Mouse (Mus musculus): ENCODE measurements around the gene Ccl5.
"Not testable (repeated sequence)": the region's sequence is repeated elsewhere in the genome, so short reads cannot be mapped to it uniquely, and the experiment has no call there.

Ccl5 gene

DNA sequence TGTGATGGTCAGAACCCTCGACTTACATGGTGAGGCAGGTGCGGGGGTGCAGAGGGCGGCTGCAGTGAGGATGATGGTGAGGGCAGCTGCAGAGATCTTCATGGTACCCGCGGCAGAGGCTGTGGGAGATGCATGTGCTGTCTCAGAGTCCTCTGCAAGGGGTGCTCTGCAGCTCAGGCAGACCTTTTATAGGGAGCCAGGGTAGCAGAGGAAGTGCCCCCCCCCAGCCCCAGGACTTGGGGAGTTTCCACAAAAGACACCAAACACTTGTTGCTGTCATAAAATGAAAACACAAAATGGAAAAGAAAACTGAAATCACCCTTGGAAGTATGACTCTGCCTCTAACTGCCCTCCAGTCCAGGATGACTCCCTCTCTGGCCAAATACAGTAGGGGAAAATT, at the start of gene Ccl5:
TSS of gene Ccl5 (minus strand) at position 159 of the 400 bp plus-strand sequence.
- DNase-seq (ENCODE audit: low spot score in 2 of 2): no peak

- no peak for DNase-seq (ENCODE audit: low spot score in 2 of 2)
Measured at GRCm38 (mm10) chr11:83578999-83579398, 48.7 kb upstream of the Ccl5 start.

- no peak for DNase-seq (ENCODE audit: low spot score in 2 of 2)
Measured at GRCm38 (mm10) chr11:83578186-83578760, 48.0 kb upstream of the Ccl5 start, which contains the start of gene Ccl9. Gene Ccl9 (minus strand): TSS chr11:83578636.

- no peak for DNase-seq (ENCODE audit: low spot score in 2 of 2)
Measured at GRCm38 (mm10) chr11:83576927-83577555, 46.7 kb upstream of the Ccl5 start.

DNA sequence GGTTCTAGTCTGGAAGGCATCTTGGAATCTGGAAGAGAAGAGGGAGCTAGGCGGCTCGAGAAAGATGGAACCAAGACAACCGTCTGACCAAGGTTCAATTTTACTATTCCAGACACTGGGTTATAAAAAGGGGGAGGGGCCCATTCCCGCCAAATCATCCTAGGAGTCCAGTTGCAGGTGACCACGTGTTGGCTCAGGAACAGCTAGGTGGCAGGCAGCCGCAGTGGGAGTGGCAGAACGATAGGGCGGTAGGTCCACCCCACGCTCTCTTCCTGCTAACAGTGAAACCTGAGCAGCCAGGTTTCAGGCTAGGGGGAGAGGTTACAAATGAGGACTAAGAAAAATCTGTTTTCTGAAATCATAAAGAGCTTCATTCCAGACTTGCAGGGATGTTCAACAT, 42.5 kb upstream of the Ccl5 start:
- DNase-seq (ENCODE audit: low spot score in 2 of 2): no peak

DNA sequence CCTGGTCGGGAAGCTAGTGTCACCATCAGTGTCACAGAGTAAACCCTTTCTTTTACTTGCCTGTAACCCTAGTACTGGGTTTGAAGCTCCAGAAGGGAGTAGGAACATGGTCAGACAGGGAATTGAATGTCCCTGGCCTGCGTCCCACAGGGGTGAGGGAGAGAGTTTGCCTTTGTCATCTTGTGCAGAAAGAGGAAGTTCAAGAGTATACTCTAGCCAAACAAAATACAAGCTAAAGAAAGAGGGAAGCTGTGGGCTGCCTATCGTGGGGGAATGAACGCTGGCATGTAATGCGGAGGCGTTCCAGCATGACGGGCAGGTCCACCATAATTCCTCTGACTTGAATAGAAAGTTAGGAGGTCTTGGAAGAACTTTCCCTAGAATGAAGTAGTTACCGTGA, 41.9 kb upstream of the Ccl5 start:
- DNase-seq (ENCODE audit: low spot score in 2 of 2): peak in 1 of 2 experiments; percentile 15

DNA sequence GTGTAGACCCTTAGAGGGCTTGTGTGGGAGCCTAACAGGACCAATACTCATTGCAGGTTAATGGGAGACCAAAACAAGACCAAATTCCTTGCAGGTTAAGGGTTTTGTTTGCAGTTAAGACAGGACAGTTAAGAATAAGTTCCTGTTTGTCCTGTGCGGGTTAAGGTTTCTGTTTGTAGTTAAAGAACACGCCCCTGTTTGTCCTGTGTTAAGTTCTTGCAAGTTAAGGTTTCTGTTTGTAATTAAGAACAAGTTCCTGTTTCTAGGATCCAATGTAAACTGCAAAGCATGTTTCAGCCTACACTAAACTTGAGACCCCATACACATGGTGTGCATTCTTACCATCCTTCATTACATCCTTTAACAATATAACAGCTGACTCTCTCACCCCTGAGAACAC, 39.9 kb upstream of the Ccl5 start:
- DNase-seq (ENCODE audit: low spot score in 2 of 2): no peak

GRCm38 (mm10) chr11:83569249-83569648, 38.9 kb upstream of the Ccl5 start:
- DNase-seq (ENCODE audit: low spot score in 2 of 2): no peak

DNA sequence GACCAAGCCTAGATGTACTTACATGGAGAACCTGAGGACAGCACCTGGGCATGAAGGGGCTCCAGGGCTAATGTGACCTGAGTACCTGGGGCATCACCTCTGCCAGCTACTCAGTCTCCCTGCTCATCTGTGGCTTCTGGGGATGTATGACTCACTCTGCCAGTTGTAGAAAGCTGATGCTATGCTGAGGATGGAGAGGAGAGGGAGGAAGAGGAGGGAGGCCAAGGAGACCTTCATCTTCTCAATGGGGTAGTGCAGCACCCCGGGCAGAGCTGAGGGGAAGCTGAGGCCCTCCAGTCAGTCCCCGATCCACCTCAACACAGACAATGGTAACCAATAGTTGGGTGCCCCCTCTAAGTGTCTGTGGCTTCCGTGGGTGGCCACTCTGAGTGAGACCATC, 38.5 kb upstream of the Ccl5 start:
- no peak for DNase-seq (ENCODE audit: low spot score in 2 of 2)

DNA sequence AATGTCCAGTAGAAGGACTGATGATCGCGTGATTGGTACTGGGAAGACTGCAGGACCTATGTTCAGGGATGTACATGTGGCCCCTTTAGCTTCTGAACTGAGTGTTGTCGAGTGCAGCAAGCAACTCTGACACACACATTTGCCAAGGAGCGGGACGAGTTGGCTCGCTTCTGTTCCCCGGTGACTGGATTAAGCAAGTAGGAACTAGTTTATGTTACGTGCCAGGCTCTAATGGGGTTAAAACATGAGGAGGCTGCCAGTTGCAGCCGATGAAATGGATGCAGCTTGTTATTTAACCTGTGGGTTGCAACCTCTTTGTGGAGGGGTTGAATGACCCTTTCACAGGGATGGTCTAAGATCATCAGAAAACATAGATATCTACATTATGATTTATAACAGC, 37.7 kb upstream of the Ccl5 start:
- DNase-seq (ENCODE audit: low spot score in 2 of 2): peak in 1 of 2 experiments; percentile 15

DNA sequence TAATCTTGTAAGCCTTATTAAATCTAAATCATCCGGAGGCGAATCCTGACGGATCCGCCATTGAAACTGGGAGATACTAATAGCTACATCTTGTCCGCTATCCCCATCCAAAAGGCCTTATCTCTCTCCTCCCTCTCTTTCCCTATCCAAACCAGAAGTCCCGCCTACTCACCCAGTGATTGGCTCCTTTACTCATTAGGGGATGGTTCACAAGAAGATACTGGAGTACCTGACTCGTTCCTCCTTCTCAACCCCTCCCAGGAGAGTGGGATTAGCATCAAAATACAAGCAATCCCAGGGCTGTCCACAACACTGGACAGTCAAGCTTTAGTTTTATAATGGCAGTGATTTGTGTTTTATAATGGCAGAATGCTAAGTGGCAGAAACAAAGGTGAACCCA, 37.0 kb upstream of the Ccl5 start:
- DNase-seq (ENCODE audit: low spot score in 2 of 2): no peak

DNA sequence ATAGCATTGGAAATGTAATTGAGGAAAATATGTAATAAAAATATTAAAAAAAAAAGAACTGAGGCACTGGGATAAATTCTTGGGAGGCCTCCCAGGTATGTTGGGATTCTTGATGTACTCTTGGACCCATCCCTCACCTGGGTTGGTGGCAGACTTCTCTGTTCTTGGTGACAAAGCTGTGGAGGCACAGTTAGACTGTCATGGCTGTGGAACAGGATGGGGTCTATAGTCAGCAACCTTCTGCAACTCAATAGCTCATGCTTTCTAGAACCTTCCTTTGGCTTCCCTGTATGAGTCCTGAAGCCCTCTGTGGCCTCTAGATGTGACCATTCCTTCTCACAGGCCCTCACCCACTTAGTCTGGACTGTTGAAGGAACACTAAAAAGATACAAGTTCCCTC, 36.3 kb upstream of the Ccl5 start:
- no peak for DNase-seq (ENCODE audit: low spot score in 2 of 2)

DNA sequence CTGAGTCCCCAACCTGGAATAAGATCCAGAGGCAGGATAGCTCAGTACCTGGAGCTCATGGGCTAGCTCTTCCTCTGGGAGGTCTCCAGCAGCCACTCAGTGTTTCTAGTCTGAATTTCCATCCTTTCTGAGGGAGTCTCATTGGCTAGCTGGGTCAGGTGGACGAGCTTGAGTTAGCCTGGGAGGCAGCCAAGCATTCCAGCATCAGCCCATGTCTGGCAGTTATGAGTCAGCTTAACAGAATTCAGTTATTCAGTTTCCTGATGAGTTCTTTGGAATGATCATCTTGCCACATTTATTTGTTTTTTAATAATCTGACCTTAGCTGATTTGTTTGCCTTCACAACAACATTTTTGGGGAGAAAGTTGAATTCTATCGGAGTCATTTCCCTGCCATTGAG, 33.4 kb upstream of the Ccl5 start:
- peak in 1 of 2 experiments; percentile 17 for DNase-seq (ENCODE audit: low spot score in 2 of 2)

- no peak for DNase-seq (ENCODE audit: low spot score in 2 of 2)
Measured at GRCm38 (mm10) chr11:83562311-83562887, 32.1 kb upstream of the Ccl5 start.

DNA sequence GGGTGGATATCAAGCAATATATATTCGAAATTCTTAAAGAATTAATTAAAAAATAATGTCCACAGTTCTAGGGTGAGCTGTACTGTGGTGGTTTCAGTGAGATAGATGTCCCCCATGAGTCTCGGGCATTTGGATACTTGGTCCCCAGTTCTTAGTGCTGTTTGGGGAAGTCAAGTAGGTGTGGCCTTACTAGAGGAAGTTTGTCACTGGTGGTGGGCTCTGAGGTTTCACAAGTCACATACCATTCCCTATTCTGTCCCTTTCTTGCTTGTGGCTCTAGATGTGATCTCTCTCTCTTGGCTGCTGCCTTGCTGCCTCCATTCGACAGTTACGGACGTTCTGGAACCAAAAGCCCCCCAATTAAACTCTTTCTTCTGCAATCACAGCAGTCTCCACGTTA, 30.1 kb upstream of the Ccl5 start:
- no peak for DNase-seq (ENCODE audit: low spot score in 2 of 2)

DNA sequence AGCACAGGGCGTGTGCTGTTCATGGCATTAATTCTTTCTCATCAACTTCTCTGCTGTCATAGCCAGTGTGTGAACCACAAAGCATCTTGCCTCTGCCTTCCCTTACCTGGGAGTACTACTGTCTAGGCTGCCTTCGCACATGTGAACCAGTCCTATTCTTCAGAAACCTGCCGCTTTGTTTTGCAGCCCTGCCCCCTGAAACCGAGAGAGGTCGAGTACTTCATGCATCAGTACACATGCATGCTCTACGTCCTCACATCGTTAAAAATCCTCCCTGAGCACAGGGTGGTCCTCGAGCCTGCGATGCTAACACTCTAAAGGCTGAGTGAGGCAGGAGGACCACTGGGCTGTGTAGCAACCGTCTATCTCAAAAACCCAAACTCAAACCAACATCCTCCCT, 26.8 kb upstream of the Ccl5 start:
- no peak for DNase-seq (ENCODE audit: low spot score in 2 of 2)

DNA sequence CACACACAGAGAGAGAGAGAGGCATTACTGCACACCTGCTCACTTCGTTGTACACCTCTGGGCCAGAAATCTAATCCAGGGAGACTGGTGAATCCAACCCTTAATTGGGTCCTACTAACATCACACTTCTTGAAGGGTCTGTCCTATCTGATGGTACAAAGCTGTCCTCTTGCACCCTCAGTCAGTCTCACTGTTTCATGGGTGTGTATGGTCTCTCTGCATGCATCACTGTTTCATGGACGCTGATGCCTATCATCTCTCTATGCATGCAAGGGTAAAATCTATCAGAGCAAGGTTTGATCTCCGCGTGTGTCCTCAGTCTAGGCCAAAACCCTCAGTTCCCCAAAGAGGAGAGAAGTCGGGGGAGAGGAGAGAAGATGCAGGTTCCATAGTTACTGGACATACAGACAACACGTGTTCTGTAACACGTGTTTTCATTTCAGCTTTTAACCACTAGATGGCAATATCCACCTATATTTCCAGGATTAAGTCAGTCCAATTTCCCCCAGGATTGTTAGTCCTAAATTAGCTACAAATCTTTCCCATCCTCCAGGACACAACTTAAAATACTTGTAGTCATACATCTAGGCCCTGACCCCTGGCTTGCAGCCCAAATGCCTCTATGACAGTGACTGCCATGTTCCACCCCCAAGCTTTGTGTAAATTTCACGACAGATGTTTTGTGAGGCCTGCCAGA, 25.9 kb upstream of the Ccl5 start:
- no peak for DNase-seq (ENCODE audit: low spot score in 2 of 2)

DNA sequence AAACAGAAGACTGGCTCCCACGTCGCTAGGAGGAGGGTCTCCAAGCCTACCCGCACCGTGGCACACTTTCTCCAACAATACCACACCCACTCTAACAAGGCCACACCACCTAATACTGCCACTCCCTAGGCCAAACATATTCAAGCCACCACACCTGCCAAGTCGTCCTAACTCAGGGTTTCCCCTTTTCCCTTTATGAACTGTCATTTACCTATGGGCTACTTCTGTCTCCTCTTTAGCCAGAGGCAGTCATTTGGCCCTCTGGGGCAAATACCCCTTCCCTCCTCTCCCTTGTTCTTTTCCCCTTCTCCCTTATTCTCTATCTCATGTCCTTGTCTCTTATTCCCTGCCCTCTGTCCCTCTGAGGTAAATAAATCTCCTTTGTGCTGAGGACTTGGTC, 21.4 kb upstream of the Ccl5 start:
- DNase-seq (ENCODE audit: low spot score in 2 of 2): no peak

DNA sequence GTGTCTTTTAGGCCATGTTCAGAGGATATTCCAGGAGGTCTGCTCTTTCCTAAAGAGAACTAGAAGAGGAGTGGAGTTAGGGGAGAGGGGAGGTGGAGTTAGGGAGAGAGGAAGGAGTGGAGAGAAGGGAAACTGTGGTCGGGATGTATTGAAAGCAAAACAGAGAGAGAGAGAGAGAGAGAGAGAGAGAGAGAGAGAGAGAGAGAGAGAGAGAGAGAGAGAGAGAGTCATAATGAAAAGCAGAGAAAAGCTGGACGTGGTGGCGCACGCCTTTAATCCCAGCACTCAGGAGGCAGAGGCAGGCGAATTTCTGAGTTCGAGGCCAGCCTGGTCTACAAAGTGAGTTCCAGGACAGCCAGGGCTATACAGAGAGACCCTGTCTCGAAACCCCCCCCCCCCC, 20.7 kb upstream of the Ccl5 start:
- DNase-seq (ENCODE audit: low spot score in 2 of 2): not testable (repeated sequence)

DNA sequence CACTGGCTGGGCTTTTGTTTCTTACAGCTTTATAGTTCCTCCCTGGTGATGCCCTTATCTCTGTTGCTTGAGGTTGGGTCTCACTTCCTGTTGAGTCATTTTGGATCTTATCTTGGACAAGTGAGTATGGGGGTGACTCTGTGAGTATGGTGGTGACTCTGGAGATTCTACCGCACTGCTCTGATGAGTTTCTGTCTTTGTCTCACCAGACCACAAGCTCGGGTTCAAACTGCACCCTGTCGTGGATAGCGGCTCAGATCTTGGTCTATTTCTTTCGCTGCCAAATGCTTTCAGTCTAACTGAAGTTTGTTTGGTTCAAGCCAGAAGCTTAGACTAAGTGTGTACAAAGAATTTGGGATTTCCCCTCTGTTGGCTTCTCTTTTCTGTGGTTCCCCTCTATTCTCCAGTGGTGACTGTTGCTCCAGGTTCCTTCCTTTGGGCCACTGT, 19.9 kb upstream of the Ccl5 start:
- DNase-seq (ENCODE audit: low spot score in 2 of 2): no peak

DNA sequence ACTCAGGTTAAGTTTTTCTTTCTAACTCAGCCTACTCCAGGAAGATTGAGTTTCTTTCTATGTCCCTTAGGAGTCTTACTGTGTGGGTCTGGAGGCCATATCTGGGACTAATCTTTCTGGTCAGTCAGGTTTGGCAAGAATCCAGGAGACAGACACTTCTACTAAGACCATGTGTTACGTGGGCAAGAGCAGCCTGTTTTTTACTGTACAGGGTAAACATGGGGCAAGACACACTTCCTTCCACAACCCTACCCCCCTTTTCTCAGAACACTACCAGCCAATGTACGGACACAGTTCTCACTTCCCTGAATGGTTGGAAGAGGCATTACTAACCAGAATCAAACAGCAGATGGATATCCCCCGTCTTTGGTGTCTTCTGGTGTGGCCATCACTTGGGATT, 13.9 kb upstream of the Ccl5 start:
- DNase-seq (ENCODE audit: low spot score in 2 of 2): no peak

GRCm38 (mm10) chr11:83541415-83541814, 11.1 kb upstream of the Ccl5 start:
- DNase-seq (ENCODE audit: low spot score in 2 of 2): no peak

DNA sequence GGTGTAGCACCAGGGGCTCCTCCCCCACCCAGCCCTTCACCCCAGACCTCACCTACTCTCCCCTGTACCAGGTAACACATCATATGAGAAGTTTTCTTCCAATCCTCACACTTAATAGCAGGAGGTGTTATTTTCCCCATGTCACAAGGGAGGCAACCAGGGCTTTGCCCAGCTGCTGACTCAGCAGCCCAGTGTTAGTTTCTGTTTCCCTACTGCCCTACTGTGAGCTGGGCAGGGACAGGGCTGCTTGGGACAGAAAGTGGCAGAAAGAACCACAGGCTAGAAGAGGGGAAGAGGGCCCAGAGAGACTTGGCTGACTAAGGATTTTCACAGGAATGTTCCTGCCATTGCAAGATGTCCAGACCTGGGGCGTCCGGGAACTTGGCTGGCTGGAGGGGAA, 10.6 kb upstream of the Ccl5 start:
- DNase-seq (ENCODE audit: low spot score in 2 of 2): no peak

Data from urinary bladder, postnatal 36 days (tissue).